Mouse (Mus musculus): ENCODE data around the gene Ccnd3. TPM values are rescaled to one million over a fixed set of nuclear protein-coding genes. Genes with fewer than 3 reads are reported as not detected.
A peak's percentile ranks its signal among the peaks of the same experiment; 100 is the strongest.
"Not testable (repeated sequence)": the region's sequence is repeated elsewhere in the genome, so short reads cannot be mapped to it uniquely, and the experiment has no call there.

Gene Ccnd3
- polyA plus RNA-seq, 1 experiment from 2014 or later: 371 TPM

DNA sequence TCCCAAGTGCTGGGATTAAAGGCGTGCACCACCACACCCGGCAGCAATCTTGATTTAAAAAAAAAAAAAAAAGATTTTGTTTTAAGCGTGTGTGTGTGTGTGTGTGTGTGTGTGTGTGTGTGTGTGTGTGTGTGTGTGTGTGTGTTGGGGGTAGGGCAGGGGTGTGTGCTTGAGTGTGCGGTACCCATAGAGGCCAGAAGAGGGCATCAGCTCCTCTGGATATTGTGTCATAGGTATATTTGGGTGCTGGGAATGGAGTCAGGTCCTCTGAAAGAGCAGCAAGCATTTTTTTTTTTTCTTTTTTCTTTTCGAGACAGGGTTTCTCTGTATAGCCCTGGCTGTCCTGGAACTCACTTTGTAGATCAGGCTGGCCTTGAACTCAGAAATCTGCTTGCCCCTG is 119.7 kb downstream of the Ccnd3 start:
- H3K4me2 ChIP-seq (ENCODE audit: low read depth, low read length); ATAC-seq; H3K9me3 ChIP-seq (ENCODE audit: control insufficient read depth, low read length); H3K27me3 ChIP-seq (replicated peaks; ENCODE audit: control insufficient read depth, insufficient read depth, low read length); H3K4me1 ChIP-seq (ENCODE audit: control insufficient read depth, insufficient read depth, low read length); H3K27ac ChIP-seq (ENCODE audit: low read length); H3K9ac ChIP-seq (ENCODE audit: low read depth, low read length); H3K4me3 ChIP-seq (ENCODE audit: low read length): not testable (repeated sequence)
- WGBS: 94% methylated on average over 5 of the region's 5 CpGs
- peaks cover 18% of the 10 kb centered on the region for H3K36me3 ChIP-seq (ENCODE audit: control insufficient read depth, insufficient read depth, low read length)

DNA sequence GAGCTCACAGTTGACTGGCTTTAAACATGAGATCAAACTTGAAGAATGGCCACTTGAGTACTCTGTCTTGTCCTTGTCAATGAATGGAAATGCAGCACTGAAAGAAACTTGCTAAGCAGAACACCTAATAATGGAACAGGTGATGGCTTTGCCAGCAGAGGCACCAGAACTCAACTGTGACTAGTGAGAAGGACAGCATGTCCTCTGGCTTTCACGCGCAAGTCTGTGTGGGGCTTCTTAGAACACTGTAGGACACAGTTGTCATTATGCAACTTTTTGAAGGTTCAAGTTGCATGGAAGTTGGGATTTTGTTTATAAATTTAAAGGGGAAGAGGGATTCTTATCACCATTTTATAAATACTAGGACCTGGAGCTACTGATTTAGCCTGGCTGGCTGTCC is 120.2 kb downstream of the Ccnd3 start:
- H3K4me2 ChIP-seq (ENCODE audit: low read depth, low read length): no peak overlapping the region
- no peak overlapping the region for H3K4me3 ChIP-seq (ENCODE audit: low read length)
- H3K36me3 ChIP-seq (ENCODE audit: control insufficient read depth, insufficient read depth, low read length): peaks cover 18% of the 10 kb centered on the region
- H3K9me3 ChIP-seq (ENCODE audit: control insufficient read depth, low read length): no peaks in the 10 kb centered on the region
- 100% methylated on average over 2 of the region's 2 CpGs for WGBS
- H3K4me1 ChIP-seq (ENCODE audit: control insufficient read depth, insufficient read depth, low read length): no peaks in the 10 kb centered on the region; the same call in 1 of the 2 replicates
- no peaks in the 10 kb centered on the region for H3K27me3 ChIP-seq (replicated peaks; ENCODE audit: control insufficient read depth, insufficient read depth, low read length)
- no peak overlapping the region for H3K27ac ChIP-seq (ENCODE audit: low read length)
- ATAC-seq: no peak
- no peak overlapping the region for H3K9ac ChIP-seq (ENCODE audit: low read depth, low read length)

DNA sequence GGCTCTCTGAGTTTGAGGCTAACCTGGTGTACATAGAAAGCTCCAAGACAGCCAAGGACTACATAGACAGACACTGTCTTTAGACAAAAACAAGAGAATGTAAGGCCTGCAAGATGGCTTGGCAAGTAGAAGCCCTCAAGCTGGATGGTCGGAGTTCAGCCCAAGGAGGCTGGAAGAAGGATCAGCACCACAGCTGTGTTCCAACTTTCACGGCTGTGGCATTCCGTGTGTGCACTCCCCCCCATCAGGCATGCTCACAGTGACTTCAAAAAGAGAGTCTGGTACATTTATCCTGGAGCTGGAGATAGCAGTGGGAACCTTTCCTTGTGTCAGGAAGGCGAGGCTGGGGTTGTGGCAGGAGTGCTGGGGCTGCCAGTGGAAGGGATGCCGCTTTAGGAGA is 121.2 kb downstream of the Ccnd3 start:
- H3K27ac ChIP-seq (ENCODE audit: low read length): no peak overlapping the region
- no peaks in the 10 kb centered on the region; the same call in 1 of the 2 replicates for H3K4me1 ChIP-seq (ENCODE audit: control insufficient read depth, insufficient read depth, low read length)
- no peak overlapping the region for H3K4me3 ChIP-seq (ENCODE audit: low read length)
- H3K9ac ChIP-seq (ENCODE audit: low read depth, low read length): no peak overlapping the region
- peaks cover 18% of the 10 kb centered on the region for H3K36me3 ChIP-seq (ENCODE audit: control insufficient read depth, insufficient read depth, low read length)
- no peaks in the 10 kb centered on the region for H3K9me3 ChIP-seq (ENCODE audit: control insufficient read depth, low read length)
- H3K4me2 ChIP-seq (ENCODE audit: low read depth, low read length): no peak overlapping the region
- ATAC-seq: no peak
- 86% methylated on average over 5 of the region's 5 CpGs for WGBS
- no peaks in the 10 kb centered on the region for H3K27me3 ChIP-seq (replicated peaks; ENCODE audit: control insufficient read depth, insufficient read depth, low read length)

DNA sequence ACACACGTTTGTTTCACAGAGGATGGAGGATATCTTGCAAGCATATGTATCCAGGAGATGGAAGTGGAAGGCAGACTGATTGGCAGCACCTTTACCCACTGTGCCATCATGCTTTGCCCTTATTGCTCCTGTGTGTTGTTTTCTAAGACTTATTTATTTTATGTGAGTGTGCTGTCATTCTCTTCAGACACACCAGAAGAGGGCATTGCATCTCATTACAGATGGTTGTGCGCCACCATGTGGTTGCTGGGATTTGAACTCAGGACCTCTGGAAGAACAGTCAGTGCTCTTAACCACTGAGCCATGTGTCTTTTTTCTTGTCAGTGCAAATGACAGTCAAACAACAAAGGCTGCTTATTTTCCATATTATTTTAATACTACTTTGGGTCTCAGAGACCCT is 122.9 kb downstream of the Ccnd3 start:
- H3K4me3 ChIP-seq (ENCODE audit: low read length): peak overlapping the region; percentile 72; the same call in 1 of the 2 replicates
- no peak overlapping the region; the same call in 1 of the 2 replicates for H3K27ac ChIP-seq (ENCODE audit: low read length)

DNA sequence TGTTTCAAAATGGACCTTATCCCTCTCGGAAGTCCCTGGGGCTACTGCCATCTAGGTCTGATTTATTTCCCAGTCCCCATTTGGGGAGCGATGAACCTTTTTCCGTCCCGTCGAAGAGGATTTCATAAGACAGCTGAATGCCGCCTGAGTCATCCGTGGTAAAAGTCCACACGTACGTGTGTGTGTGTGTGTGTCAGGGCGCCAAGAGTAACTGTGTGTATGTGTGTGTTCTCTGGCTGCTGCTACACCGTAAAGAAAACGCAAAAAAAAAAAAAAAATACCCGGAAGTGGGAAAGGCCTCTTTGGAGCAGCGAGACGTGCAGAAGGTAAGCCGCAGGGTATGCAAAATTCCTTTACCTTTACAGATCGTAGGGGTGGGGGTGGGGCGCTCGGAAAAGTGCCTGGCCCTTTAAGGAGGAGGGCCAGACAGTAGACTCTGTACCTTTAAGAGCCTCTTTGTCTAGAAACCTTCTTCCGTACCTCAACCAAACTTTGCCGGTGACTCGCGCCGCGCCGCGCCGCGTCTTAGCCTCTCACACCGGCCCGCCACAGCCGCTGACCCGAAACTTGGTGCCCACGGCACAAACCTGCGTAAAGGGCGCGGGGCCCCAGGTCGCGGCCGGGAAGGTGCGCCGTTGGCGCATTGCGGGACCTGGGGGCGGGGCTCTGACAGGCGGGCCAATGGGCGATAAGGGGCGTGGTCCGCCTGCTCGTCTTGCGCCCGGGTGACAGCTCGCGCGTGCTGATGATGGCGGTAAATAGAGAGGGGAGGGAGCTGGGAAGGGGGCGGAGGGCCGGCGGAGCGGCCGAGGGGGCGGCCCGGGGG is 124.2 kb downstream of the Ccnd3 start:
- Histone ChIP-seq H3K27ac (ENCODE audit: low read length) (peak overlapping the region; percentile 94), H3K9ac (ENCODE audit: low read depth, low read length) (peak overlapping the region; percentile 68), H3K4me3 (ENCODE audit: low read length) (peak overlapping the region; percentile 72), H3K27me3 (replicated peaks; ENCODE audit: control insufficient read depth, insufficient read depth, low read length) (no peaks in the 10 kb centered on the region), H3K4me2 (ENCODE audit: low read depth, low read length) (peak overlapping the region; percentile 84), H3K9me3 (ENCODE audit: control insufficient read depth, low read length) (no peaks in the 10 kb centered on the region), H3K4me1 (ENCODE audit: control insufficient read depth, insufficient read depth, low read length) (peaks cover 6% of the 10 kb centered on the region), H3K36me3 (ENCODE audit: control insufficient read depth, insufficient read depth, low read length) (0 out of 2 replicates have a peak, but pooled peaks cover 1% of the 10 kb centered on the region)
- peak; percentile 88 for ATAC-seq
- under 1% methylated on average over 63 of the region's 63 CpGs for WGBS

More for the DNA sequence above, 122.9 kb downstream of the Ccnd3 start:
- ATAC-seq: no peak
- WGBS: 83% methylated on average over 2 of the region's 2 CpGs
- H3K4me1 ChIP-seq (ENCODE audit: control insufficient read depth, insufficient read depth, low read length): peaks cover 6% of the 10 kb centered on the region
- no peaks in the 10 kb centered on the region for H3K27me3 ChIP-seq (replicated peaks; ENCODE audit: control insufficient read depth, insufficient read depth, low read length)
- peaks cover 12% of the 10 kb centered on the region for H3K36me3 ChIP-seq (ENCODE audit: control insufficient read depth, insufficient read depth, low read length)
- H3K9ac ChIP-seq (ENCODE audit: low read depth, low read length): no peak overlapping the region
- no peaks in the 10 kb centered on the region for H3K9me3 ChIP-seq (ENCODE audit: control insufficient read depth, low read length)
- H3K4me2 ChIP-seq (ENCODE audit: low read depth, low read length): peak overlapping the region; percentile 84

DNA sequence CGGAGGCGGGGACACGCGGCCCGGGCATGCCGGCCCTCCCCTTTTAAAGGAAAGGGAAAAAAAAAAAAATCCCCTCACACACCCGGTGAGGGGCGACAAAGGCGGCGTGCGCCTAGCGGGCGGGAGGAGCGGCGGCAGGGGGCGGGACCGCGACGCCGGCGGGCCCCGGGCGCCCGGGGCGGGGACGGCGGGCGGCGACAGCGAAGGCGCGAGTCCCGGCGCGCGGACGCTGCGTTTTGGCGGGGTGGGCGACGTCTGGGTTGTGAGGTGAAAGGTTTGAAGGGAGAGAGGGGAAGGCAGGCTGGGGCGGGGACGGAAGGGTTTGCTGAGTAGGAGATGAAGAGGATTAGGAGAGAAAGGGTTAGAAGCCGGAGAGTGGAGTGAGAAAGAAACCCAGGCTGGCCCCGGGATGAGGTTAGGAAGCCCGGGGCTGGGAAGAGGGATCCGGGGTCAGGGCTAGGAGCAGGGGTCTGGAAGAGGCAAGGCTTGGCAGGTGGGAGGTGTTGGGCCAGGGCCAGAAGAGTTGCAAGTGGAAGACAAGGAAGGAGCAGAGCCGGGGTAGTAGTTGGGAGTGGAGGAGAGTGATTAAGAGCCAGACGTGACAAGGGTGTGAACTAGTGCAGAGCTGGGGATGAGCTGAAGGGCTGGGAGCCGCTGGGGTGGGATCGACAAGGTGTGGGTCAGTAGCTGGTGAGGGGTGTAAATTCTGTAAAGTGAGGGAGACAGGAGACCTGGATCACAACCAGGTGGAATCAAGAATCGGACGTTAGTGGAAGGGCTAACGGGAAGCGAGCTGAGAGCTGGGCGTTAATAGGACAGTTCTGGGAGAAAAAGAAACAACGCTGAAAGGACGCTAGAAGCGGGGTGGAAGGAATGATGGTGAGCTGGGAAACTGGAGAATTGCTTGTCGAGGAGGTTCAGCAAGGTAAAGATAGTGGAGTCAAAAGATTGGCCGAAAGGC is 125.1 kb downstream of the Ccnd3 start:
- Histone ChIP-seq H3K4me2 (ENCODE audit: low read depth, low read length) (peak overlapping the region; percentile 84), H3K9ac (ENCODE audit: low read depth, low read length) (peak overlapping the region; percentile 68), H3K4me1 (ENCODE audit: control insufficient read depth, insufficient read depth, low read length) (peaks cover 8% of the 10 kb centered on the region), H3K36me3 (ENCODE audit: control insufficient read depth, insufficient read depth, low read length) (no peaks in the 10 kb centered on the region), H3K27me3 (replicated peaks; ENCODE audit: control insufficient read depth, insufficient read depth, low read length) (no peaks in the 10 kb centered on the region), H3K4me3 (ENCODE audit: low read length) (peak overlapping the region; percentile 72), H3K27ac (ENCODE audit: low read length) (peak overlapping the region; percentile 94), H3K9me3 (ENCODE audit: control insufficient read depth, low read length) (no peaks in the 10 kb centered on the region)
- under 1% methylated on average over 60 of the region's 61 CpGs for WGBS
- ATAC-seq: peak; percentile 45

DNA sequence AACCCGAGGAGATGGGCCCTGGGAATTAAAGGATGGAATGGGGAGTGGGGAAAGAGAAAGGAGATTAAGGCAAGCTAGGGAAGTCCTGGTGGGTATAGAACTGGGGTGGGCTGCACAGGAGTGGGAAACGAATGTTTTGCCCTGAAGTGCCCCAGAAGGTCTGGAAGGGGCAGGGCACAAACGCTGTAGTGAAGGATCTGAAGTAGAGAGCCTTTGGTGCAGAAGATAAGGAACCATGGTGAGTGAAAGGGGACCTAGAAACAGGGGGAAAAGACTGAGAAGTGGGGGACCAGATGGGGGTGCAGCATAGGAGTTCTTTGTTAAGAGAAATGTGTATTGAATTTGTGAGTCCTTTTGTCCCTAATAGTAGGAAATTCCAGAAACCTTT is 125.8 kb downstream of the Ccnd3 start, which contains the start of gene Usp49:
Gene Usp49, plus strand, starts transcription at position 13 of the 388 bp plus-strand sequence.
- Histone ChIP-seq H3K9ac (ENCODE audit: low read depth, low read length) (peak within 1 kb of the TSS; percentile 68), H3K9me3 (ENCODE audit: control insufficient read depth, low read length) (no peaks in the 10 kb centered on the region), H3K4me1 (ENCODE audit: control insufficient read depth, insufficient read depth, low read length) (peaks cover 8% of the 10 kb centered on the region), H3K4me2 (ENCODE audit: low read depth, low read length) (peak within 1 kb of the TSS; percentile 84), H3K4me3 (ENCODE audit: low read length) (peak within 1 kb of the TSS; percentile 72), H3K27me3 (replicated peaks; ENCODE audit: control insufficient read depth, insufficient read depth, low read length) (no peaks in the 10 kb centered on the region), H3K36me3 (ENCODE audit: control insufficient read depth, insufficient read depth, low read length) (no peaks in the 10 kb centered on the region), H3K27ac (ENCODE audit: low read length) (peak within 1 kb of the TSS; percentile 94)
- no peak for ATAC-seq
- WGBS: 2% methylated on average over 3 of the region's 3 CpGs

DNA sequence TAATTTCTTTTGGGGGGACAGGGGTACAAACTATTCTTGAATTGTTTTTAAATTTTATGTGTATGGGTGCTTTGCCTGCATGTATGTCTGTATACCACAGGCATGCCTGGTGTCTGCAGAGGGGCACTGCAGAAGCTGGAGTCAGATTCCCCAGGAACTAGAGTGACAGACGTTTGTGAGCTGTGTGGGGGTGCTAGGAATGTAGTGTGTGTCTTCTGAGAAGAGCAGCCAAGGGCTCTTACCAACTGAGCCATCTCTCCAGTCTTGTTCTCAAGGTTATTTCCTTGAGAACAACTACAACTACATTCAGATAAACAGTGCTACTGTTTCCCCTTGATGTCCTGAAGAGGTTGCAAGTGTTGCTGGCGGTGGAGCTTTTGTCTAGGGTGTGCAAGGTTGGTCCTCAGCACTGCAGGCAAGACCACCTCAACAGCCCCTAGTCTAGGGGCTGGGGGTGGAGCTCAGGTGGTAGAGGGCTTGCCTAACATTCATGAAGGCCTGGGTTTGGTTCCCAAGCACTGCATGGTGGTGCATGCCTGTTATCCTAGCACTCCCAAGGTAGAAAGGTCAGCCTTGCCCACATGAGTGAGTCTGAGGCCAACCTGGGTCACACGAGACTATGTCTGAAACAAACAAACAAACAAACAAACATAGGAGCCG is 127.5 kb downstream of the Ccnd3 start:
- ATAC-seq: no peak
- WGBS: 61% methylated on average over 4 of the region's 4 CpGs
- H3K27me3 ChIP-seq (replicated peaks; ENCODE audit: control insufficient read depth, insufficient read depth, low read length): no peaks in the 10 kb centered on the region
- H3K9ac ChIP-seq (ENCODE audit: low read depth, low read length): no peak overlapping the region
- H3K4me3 ChIP-seq (ENCODE audit: low read length): no peak overlapping the region
- H3K4me1 ChIP-seq (ENCODE audit: control insufficient read depth, insufficient read depth, low read length): peaks cover 8% of the 10 kb centered on the region
- H3K4me2 ChIP-seq (ENCODE audit: low read depth, low read length): no peak overlapping the region
- H3K27ac ChIP-seq (ENCODE audit: low read length): 0 out of 2 replicates have a peak overlapping the region, but pooled peaks have one; percentile 16
- no peaks in the 10 kb centered on the region for H3K9me3 ChIP-seq (ENCODE audit: control insufficient read depth, low read length)
- no peaks in the 10 kb centered on the region for H3K36me3 ChIP-seq (ENCODE audit: control insufficient read depth, insufficient read depth, low read length)
